Mouse (Mus musculus) lung, postnatal 0 days (tissue): ENCODE measurements around the gene Fbxw10. TPM values are rescaled to one million over a fixed set of nuclear protein-coding genes. Genes with fewer than 3 reads are reported as not detected.

Experiments used
- ATAC-seq: fragments of 200-750 bp; cut with Nextera tagmentation; 2 replicates; pipeline ENCODE4 v1.8.0; 2017; ENCODE audit warnings: moderate library complexity
- DNase-seq: peaks from one replicate; pipeline ENCODE4 v3.0.0-alpha.2; 2016; ENCODE audit warnings: low spot score
- H3K27ac ChIP-seq: fragments of 300-500 bp; sonication (generic); 2 replicates; pipeline ENCODE4 v1.5.1; 2014; ENCODE audit warnings: antibody characterized with exemption, mild to moderate bottlenecking, low read length, mixed read lengths
- H3K27me3 ChIP-seq: fragments of 300-500 bp; sonication (generic); replicated peaks from 2 replicates; pipeline ENCODE4 v1.6.1; 2014; ENCODE audit warnings: low read length, mixed read lengths; ENCODE audit not compliant: insufficient read depth
- H3K36me3 ChIP-seq: fragments of 300-500 bp; sonication (generic); 2 replicates; pipeline ENCODE4 v1.6.1; 2014; ENCODE audit warnings: low read length, mixed read lengths; ENCODE audit not compliant: insufficient read depth
- H3K4me1 ChIP-seq: fragments of 300-500 bp; sonication (generic); 2 replicates; pipeline ENCODE4 v1.6.1; 2014; ENCODE audit warnings: antibody characterized with exemption, low read depth, low read length, mixed read lengths; ENCODE audit not compliant: insufficient read depth
- H3K4me2 ChIP-seq: fragments of 300-500 bp; sonication (generic); replicated peaks from 2 replicates; pipeline ENCODE4 v1.6.1; 2014; ENCODE audit warnings: low read depth, mild to moderate bottlenecking, low read length, moderate library complexity, mixed read lengths
- H3K4me3 ChIP-seq: fragments of 300-500 bp; sonication (generic); 2 replicates; pipeline ENCODE4 v1.5.1; 2014; ENCODE audit warnings: low read depth, low read length
- H3K9ac ChIP-seq: fragments of 300-500 bp; sonication (generic); replicated peaks from 2 replicates; pipeline ENCODE4 v1.6.1; 2014; ENCODE audit warnings: low read depth, mild to moderate bottlenecking
- H3K9me3 ChIP-seq: fragments of 300-500 bp; sonication (generic); 2 replicates; pipeline ENCODE4 v1.6.1; 2016; ENCODE audit warnings: low read length, mixed read lengths
- CTCF ChIP-seq: IDR thresholded peaks from 2 replicates; pipeline ENCODE4 v1.5.1; 2016; ENCODE audit warnings: antibody characterized with exemption, mild to moderate bottlenecking
- EP300 ChIP-seq: IDR thresholded peaks from 2 replicates; pipeline ENCODE4 v1.6.1; 2016; ENCODE audit warnings: antibody characterized with exemption, mild to moderate bottlenecking, control low read depth
- WGBS: fragments of 180-500 bp; shearing (Covaris S2); extraction: QIAGEN DNeasy Blood & Tissue Kit; methylation state at CpG from one replicate; pipeline ENCODE4 v1.1.7; 2014; 5-methylcytosine and 5-hydroxymethylcytosine counted together
- polyA plus RNA-seq: library from polyadenylated mRNA; unstranded; fragments of >200 nt; fragmentation: Nextera tagmentation; extraction: Ambion mirVana; gene quantifications from 2 replicates; pipeline ENCODE4 v1.2.1, GENCODE M21; 2015

Fbxw10 gene
- polyA plus RNA-seq, 1 experiment from 2014 or later: 0.27 TPM

GRCm38 (mm10) chr11:62869715-62870371 is 23.0 kb downstream of the Fbxw10 start:
- H3K36me3 ChIP-seq: no peaks in the 10 kb centered on the region
- H3K4me2 ChIP-seq: no peak overlapping the region
- H3K4me1 ChIP-seq: no peaks in the 10 kb centered on the region
- H3K9me3 ChIP-seq: no peaks in the 10 kb centered on the region
- no peak for TF ChIP-seq EP300
- no peak for TF ChIP-seq CTCF
- no peak for DNase-seq
- WGBS: 71% methylated on average over 8 of the region's 8 CpGs
- no peak for ATAC-seq
- H3K27me3 ChIP-seq: no peaks in the 10 kb centered on the region
- no peak overlapping the region for H3K9ac ChIP-seq
- H3K27ac ChIP-seq: no peak overlapping the region
- H3K4me3 ChIP-seq: no peak overlapping the region

GRCm38 (mm10) chr11:62873479-62873878 is 26.6 kb downstream of the Fbxw10 start:
- WGBS: 73% methylated on average over 9 of the region's 9 CpGs
- Histone ChIP-seq H3K27ac (no peak overlapping the region), H3K27me3 (no peaks in the 10 kb centered on the region), H3K9me3 (no peaks in the 10 kb centered on the region), H3K36me3 (no peaks in the 10 kb centered on the region), H3K4me1 (no peaks in the 10 kb centered on the region), H3K4me2 (no peak overlapping the region), H3K4me3 (no peak overlapping the region), H3K9ac (no peak overlapping the region)
- no peak for DNase-seq
- ATAC-seq: no peak
- no peak for TF ChIP-seq CTCF
- TF ChIP-seq EP300: no peak

GRCm38 (mm10) chr11:62875696-62876095 is 28.8 kb downstream of the Fbxw10 start:
- DNase-seq: no peak
- no peak overlapping the region for H3K27ac ChIP-seq
- WGBS: 72% methylated on average over 1 of the region's 1 CpGs

GRCm38 (mm10) chr11:62876445-62876844 is 29.6 kb downstream of the Fbxw10 start:
- TF ChIP-seq EP300 (no peak), CTCF (no peak)
- H3K9me3 ChIP-seq: no peaks in the 10 kb centered on the region
- H3K4me1 ChIP-seq: peaks cover 4% of the 10 kb centered on the region; the same call in 1 of the 2 replicates
- ATAC-seq (no peak), DNase-seq (no peak)
- no peak overlapping the region for H3K27ac ChIP-seq
- no peaks in the 10 kb centered on the region for H3K27me3 ChIP-seq
- 83% methylated on average over 4 of the region's 4 CpGs for WGBS
- no peak overlapping the region for H3K4me3 ChIP-seq
- H3K4me2 ChIP-seq: no peak overlapping the region
- no peak overlapping the region for H3K9ac ChIP-seq
- no peaks in the 10 kb centered on the region for H3K36me3 ChIP-seq

More at GRCm38 (mm10) chr11:62875696-62876095, 28.8 kb downstream of the Fbxw10 start:
- H3K9me3 ChIP-seq: no peaks in the 10 kb centered on the region
- ATAC-seq: no peak
- TF ChIP-seq CTCF (no peak), EP300 (no peak)
- H3K4me3 ChIP-seq: no peak overlapping the region
- H3K4me2 ChIP-seq: no peak overlapping the region
- H3K36me3 ChIP-seq: no peaks in the 10 kb centered on the region
- H3K4me1 ChIP-seq: peaks cover 4% of the 10 kb centered on the region; the same call in 1 of the 2 replicates
- H3K9ac ChIP-seq: no peak overlapping the region
- H3K27me3 ChIP-seq: no peaks in the 10 kb centered on the region

GRCm38 (mm10) chr11:62877391-62877790 is 30.5 kb downstream of the Fbxw10 start:
- H3K4me3 ChIP-seq: no peak overlapping the region
- H3K36me3 ChIP-seq: no peaks in the 10 kb centered on the region
- no peak overlapping the region for H3K4me2 ChIP-seq
- H3K4me1 ChIP-seq: peaks cover 4% of the 10 kb centered on the region; the same call in 1 of the 2 replicates
- H3K27ac ChIP-seq: no peak overlapping the region
- no peaks in the 10 kb centered on the region for H3K9me3 ChIP-seq
- ATAC-seq (no peak), DNase-seq (no peak)
- TF ChIP-seq EP300 (no peak), CTCF (no peak)
- no peaks in the 10 kb centered on the region for H3K27me3 ChIP-seq
- H3K9ac ChIP-seq: no peak overlapping the region
- 62% methylated on average over 1 of the region's 1 CpGs for WGBS

- ATAC-seq: no peak
- H3K9me3 ChIP-seq: no peaks in the 10 kb centered on the region
- H3K4me1 ChIP-seq: peaks cover 4% of the 10 kb centered on the region; the same call in 1 of the 2 replicates
- H3K27me3 ChIP-seq: no peaks in the 10 kb centered on the region
- WGBS: 21% methylated on average over 9 of the region's 9 CpGs
- H3K4me3 ChIP-seq: peak overlapping the region; percentile 58
- no peak overlapping the region for H3K9ac ChIP-seq
- TF ChIP-seq CTCF (no peak), EP300 (no peak)
- H3K4me2 ChIP-seq: peak overlapping the region; percentile 85
- DNase-seq: peak; percentile 11
- no peaks in the 10 kb centered on the region for H3K36me3 ChIP-seq
- no peak overlapping the region for H3K27ac ChIP-seq
Measured at GRCm38 (mm10) chr11:62878728-62879127, 31.9 kb downstream of the Fbxw10 start.
